Mouse (Mus musculus) hindbrain, embryonic 16.5 days (tissue): ENCODE data around the gene Brca2. TPM values are rescaled to one million over a fixed set of nuclear protein-coding genes. Genes with fewer than 3 reads are reported as not detected.
"Not testable (repeated sequence)": the region's sequence is repeated elsewhere in the genome, so short reads cannot be mapped to it uniquely, and the experiment has no call there.

Source experiments
- ATAC-seq: fragments of 200-750 bp; cut with Nextera tagmentation; 2 replicates; pipeline ENCODE4 v1.8.0; 2017; ENCODE audit warnings: moderate TSS enrichment, moderate library complexity
- H3K27ac ChIP-seq: fragments of 300-500 bp; sonication (generic); 2 replicates; pipeline ENCODE4 v1.5.1; 2014; ENCODE audit warnings: low read depth, mild to moderate bottlenecking, control low read depth, low read length, moderate library complexity
- H3K27me3 ChIP-seq: fragments of 300-500 bp; sonication (generic); replicated peaks from 2 replicates; pipeline ENCODE4 v1.6.1; 2014; ENCODE audit warnings: low read length; ENCODE audit not compliant: control insufficient read depth, insufficient read depth
- H3K36me3 ChIP-seq: fragments of 300-500 bp; sonication (generic); 2 replicates; pipeline ENCODE4 v1.6.1; 2014; ENCODE audit warnings: mild to moderate bottlenecking, low read length, moderate library complexity, mixed read lengths; ENCODE audit not compliant: control insufficient read depth, insufficient read depth
- H3K4me1 ChIP-seq: fragments of 300-500 bp; sonication (generic); 2 replicates; pipeline ENCODE4 v1.6.1; 2014; ENCODE audit warnings: low read depth, low read length; ENCODE audit not compliant: control insufficient read depth, insufficient read depth
- H3K4me2 ChIP-seq: fragments of 300-500 bp; sonication (generic); 2 replicates; pipeline ENCODE4 v1.6.1; 2014; ENCODE audit warnings: mild to moderate bottlenecking, low read length, control low read depth, moderate library complexity
- H3K4me3 ChIP-seq: fragments of 300-500 bp; sonication (generic); 2 replicates; pipeline ENCODE4 v1.5.1; 2014; ENCODE audit warnings: mild to moderate bottlenecking, low read length, control low read depth, moderate library complexity
- H3K9ac ChIP-seq: fragments of 300-500 bp; sonication (generic); 2 replicates; pipeline ENCODE4 v1.6.1; 2014; ENCODE audit warnings: low read depth, mild to moderate bottlenecking, control low read depth, low read length, moderate library complexity
- H3K9me3 ChIP-seq: fragments of 300-500 bp; sonication (generic); 2 replicates; pipeline ENCODE4 v1.6.1; 2014; ENCODE audit warnings: mild to moderate bottlenecking, low read length, moderate library complexity; ENCODE audit not compliant: control insufficient read depth
- WGBS: fragments of 180-500 bp; shearing (Covaris S2); extraction: QIAGEN DNeasy Blood & Tissue Kit; methylation state at CpG from one replicate; pipeline ENCODE4 v1.1.7; 2014; 5-methylcytosine and 5-hydroxymethylcytosine counted together
- polyA plus RNA-seq: library from polyadenylated mRNA; unstranded; fragments of >200 nt; fragmentation: Nextera tagmentation; extraction: Ambion mirVana; gene quantifications from 2 replicates; pipeline ENCODE4 v1.2.1, GENCODE M21; 2015

The Brca2 gene
- polyA plus RNA-seq, result 9.6 and 11.4 TPM in 2 replicates

- no peaks in the 10 kb centered on the region for H3K27me3 ChIP-seq
- H3K27ac ChIP-seq, result peak within 1 kb of the TSS; percentile 72; the same call in 1 of the 2 replicates
- H3K36me3 ChIP-seq, result no peaks in the 10 kb centered on the region
- ATAC-seq, result peak; percentile 97
- WGBS, result 7% methylated on average over 57 of the region's 63 CpGs
- peaks cover 5% of the 10 kb centered on the region; the same call in 1 of the 2 replicates for H3K4me1 ChIP-seq
- H3K9ac ChIP-seq, result peak within 1 kb of the TSS; percentile 84
- H3K4me3 ChIP-seq, result peak within 1 kb of the TSS; percentile 73
- H3K4me2 ChIP-seq, result peak within 1 kb of the TSS; percentile 69
- H3K9me3 ChIP-seq, result no peaks in the 10 kb centered on the region
Measured at GRCm38 (mm10) chr5:150521937-150522866, at the start of gene Brca2. Brca2 (plus strand) TSS chr5:150522630.

- no peaks in the 10 kb centered on the region for H3K4me1 ChIP-seq
- no peak overlapping the region for H3K4me3 ChIP-seq
- ATAC-seq, result no peak
- H3K9me3 ChIP-seq, result no peaks in the 10 kb centered on the region
- 81% methylated on average over 4 of the region's 4 CpGs for WGBS
- no peak overlapping the region for H3K9ac ChIP-seq
- H3K36me3 ChIP-seq, result peaks cover 30% of the 10 kb centered on the region
- no peak overlapping the region for H3K4me2 ChIP-seq
- H3K27ac ChIP-seq, result no peak overlapping the region
- H3K27me3 ChIP-seq, result no peaks in the 10 kb centered on the region
Measured at GRCm38 (mm10) chr5:150477364-150477763, 45.1 kb upstream of the Brca2 start.

- H3K9me3 ChIP-seq, result no peaks in the 10 kb centered on the region
- no peak overlapping the region for H3K9ac ChIP-seq
- no peak overlapping the region for H3K27ac ChIP-seq
- no peaks in the 10 kb centered on the region for H3K27me3 ChIP-seq
- peaks cover 31% of the 10 kb centered on the region for H3K36me3 ChIP-seq
- ATAC-seq, result no peak
- 79% methylated on average over 4 of the region's 4 CpGs for WGBS
- H3K4me2 ChIP-seq, result no peak overlapping the region
- H3K4me1 ChIP-seq, result no peaks in the 10 kb centered on the region
- H3K4me3 ChIP-seq, result no peak overlapping the region
Measured at GRCm38 (mm10) chr5:150478612-150479011, 43.8 kb upstream of the Brca2 start.

GRCm38 (mm10) chr5:150485198-150485597 lies 37.2 kb upstream of the Brca2 start:
- H3K4me3 ChIP-seq, result no peak overlapping the region
- H3K9ac ChIP-seq, result no peak overlapping the region
- WGBS, result 84% methylated on average over 3 of the region's 3 CpGs
- H3K4me2 ChIP-seq, result no peak overlapping the region
- H3K4me1 ChIP-seq, result no peaks in the 10 kb centered on the region
- ATAC-seq, result no peak
- H3K36me3 ChIP-seq, result peaks cover 26% of the 10 kb centered on the region
- H3K27me3 ChIP-seq, result no peaks in the 10 kb centered on the region
- no peaks in the 10 kb centered on the region for H3K9me3 ChIP-seq
- H3K27ac ChIP-seq, result no peak overlapping the region

- no peaks in the 10 kb centered on the region for H3K4me1 ChIP-seq
- H3K27me3 ChIP-seq, result no peaks in the 10 kb centered on the region
- no peak overlapping the region for H3K4me2 ChIP-seq
- H3K9ac ChIP-seq, result no peak overlapping the region
- peaks cover 11% of the 10 kb centered on the region for H3K36me3 ChIP-seq
- H3K9me3 ChIP-seq, result 0 out of 2 replicates have a peak, but pooled peaks cover 2% of the 10 kb centered on the region
- H3K4me3 ChIP-seq, result no peak overlapping the region
- no peak for ATAC-seq
- H3K27ac ChIP-seq, result no peak overlapping the region
- WGBS, result 85% methylated on average over 3 of the region's 3 CpGs
Measured at GRCm38 (mm10) chr5:150490285-150490684, 32.1 kb upstream of the Brca2 start.

- no peak overlapping the region for H3K27ac ChIP-seq
- no peak overlapping the region for H3K4me2 ChIP-seq
- ATAC-seq, result no peak
- 0 out of 2 replicates have a peak, but pooled peaks cover 2% of the 10 kb centered on the region for H3K9me3 ChIP-seq
- H3K4me3 ChIP-seq, result no peak overlapping the region
- 75% methylated on average over 8 of the region's 8 CpGs for WGBS
- H3K27me3 ChIP-seq, result no peaks in the 10 kb centered on the region
- no peak overlapping the region for H3K9ac ChIP-seq
- H3K4me1 ChIP-seq, result no peaks in the 10 kb centered on the region
- H3K36me3 ChIP-seq, result peaks cover 16% of the 10 kb centered on the region
Measured at GRCm38 (mm10) chr5:150490821-150491220, 31.6 kb upstream of the Brca2 start.

- H3K4me1 ChIP-seq, ATAC-seq, H3K9ac ChIP-seq, H3K27me3 ChIP-seq, H3K4me3 ChIP-seq, H3K27ac ChIP-seq, H3K4me2 ChIP-seq, H3K9me3 ChIP-seq: not testable (repeated sequence)
- peaks cover 21% of the 10 kb centered on the region for H3K36me3 ChIP-seq
- 90% methylated on average over 4 of the region's 4 CpGs for WGBS
Measured at GRCm38 (mm10) chr5:150491573-150492173, 30.8 kb upstream of the Brca2 start.

- 49% methylated on average over 6 of the region's 6 CpGs for WGBS
- Histone ChIP-seq H3K9me3 (0 out of 2 replicates have a peak, but pooled peaks cover 2% of the 10 kb centered on the region), H3K27ac (no peak overlapping the region), H3K36me3 (peaks cover 21% of the 10 kb centered on the region), H3K4me3 (no peak overlapping the region), H3K27me3 (no peaks in the 10 kb centered on the region), H3K4me1 (no peaks in the 10 kb centered on the region), H3K9ac (no peak overlapping the region), H3K4me2 (no peak overlapping the region)
- no peak for ATAC-seq
Measured at GRCm38 (mm10) chr5:150495792-150496191, 26.6 kb upstream of the Brca2 start.
